Mouse (Mus musculus): Measurements from ENCODE around the gene Mylk4.

DNA sequence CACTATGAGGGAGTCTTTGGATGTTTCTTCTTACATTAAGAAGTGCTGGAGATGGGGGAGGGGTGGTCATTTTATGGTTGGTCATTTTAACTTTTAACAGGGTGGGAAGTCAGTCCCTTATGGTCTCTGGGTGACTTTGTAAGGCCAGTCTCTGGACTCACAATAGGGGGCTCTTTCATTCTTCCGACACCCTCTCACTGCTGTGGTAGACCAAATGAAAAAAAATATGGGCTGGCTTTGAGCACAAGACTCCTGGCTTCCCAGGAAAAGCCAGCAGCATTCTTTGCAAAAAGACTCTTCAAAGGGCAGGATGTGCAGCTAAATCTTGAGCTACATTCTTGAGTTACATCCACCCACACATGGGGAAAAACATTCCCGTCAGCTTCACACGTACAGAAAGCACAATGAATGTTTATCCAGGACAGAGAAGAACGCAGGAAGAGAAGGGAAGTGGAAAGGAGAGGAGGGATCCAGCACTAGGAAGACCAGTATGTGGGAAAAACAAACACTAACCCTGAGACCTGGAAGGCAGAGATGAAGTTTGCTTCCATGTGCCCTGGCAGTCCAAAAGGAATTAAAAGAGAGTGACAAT lies 31.6 kb downstream of the Mylk4 start:
- TF ChIP-seq POLR2A (IDR thresholded peaks at IDR 0.05; ENCODE audit: borderline replicate concordance, control insufficient read depth, low read depth, low read length) (no peak), CTCF (IDR thresholded peaks at IDR 0.05; ENCODE audit: control insufficient read depth, insufficient read depth, low read length) (no peak)
